Mouse (Mus musculus) urinary bladder, postnatal 14 days (tissue): ENCODE data around the gene Adcy1.

Experiments
- DNase-seq: peaks from one replicate; pipeline ENCODE4 v3.0.0; 2021; ENCODE audit warnings: low spot score

Gene Adcy1

DNA sequence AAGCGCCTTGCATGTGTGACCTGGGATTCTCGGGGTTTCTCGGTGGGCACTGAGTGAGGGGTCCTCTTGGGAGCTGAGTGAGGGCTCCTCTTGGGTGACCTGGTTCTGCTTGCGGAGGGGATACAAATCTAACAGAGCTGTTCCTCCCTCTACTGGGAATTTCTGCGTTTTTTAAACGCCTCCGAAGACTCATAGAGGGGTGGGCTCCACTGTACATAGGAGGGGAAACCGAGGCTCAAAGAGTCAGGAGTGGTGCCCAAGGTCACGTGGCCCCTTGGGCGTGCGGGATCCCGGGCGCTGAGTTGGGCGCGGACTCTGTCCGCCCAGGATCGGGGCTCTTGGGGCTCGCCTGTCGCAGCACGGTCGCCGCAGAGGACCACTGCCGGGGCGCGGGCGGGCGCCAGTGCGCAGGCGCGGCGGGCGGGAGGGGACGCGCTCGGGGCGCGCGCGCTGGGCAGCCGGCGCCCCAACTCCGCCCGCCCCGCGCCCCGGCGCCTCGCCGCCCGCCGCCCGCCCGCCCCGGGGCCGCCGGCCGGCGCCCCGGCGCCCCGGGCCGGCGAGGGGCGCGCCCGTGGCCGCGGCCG, at the start of gene Adcy1:
Gene Adcy1, plus strand, starts transcription at position 489 of the 584 bp plus-strand sequence.
- DNase-seq: no peak

DNA sequence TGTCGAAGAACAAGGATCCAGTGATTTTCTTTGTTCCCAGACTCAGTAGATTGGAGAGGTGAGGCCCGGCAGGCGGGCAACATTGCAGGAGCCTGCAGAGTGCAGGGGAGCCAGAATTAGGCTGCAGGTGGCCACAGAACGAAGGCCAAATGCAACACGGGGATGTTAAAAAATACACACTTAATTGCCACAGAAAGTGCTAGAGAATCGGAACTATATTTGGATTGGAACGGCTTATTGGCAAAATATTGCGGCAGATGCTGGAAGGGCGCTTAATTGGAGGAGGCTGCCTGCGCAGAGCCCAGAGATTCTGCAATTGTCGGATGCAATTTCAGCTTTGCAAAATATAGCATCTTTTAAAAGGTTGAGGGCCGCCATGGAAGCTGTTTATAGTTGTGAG, 46.4 kb upstream of the Adcy1 start:
- no peak for DNase-seq

- no peak for DNase-seq
Measured at GRCm38 (mm10) chr11:7018078-7018477, 45.2 kb upstream of the Adcy1 start.

DNA sequence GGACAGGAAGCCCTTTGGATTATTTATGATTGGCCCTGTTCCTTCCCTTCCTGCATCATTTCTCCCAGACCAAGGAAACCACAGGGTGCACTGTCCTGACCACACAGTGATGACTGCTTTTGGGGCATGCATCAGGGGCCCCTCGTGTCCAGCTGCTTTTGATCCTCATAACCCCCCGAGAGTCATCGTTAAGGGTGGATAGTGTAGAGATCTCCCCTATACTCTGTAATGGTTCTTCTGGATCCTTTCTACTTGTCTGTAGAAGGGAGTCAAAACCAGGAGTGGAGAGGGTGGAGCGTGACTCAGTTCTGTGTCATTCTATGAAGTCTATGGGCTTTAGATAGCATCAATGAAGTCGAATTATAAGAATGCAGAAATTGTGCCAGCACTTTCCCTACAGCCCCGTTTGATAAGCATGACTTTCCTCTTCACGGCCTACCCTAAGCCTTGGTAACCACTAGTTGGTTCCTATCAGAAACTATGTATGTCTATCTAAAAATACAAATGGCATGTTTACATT, 44.2 kb upstream of the Adcy1 start:
- no peak for DNase-seq

GRCm38 (mm10) chr11:7033063-7033462, 30.2 kb upstream of the Adcy1 start:
- DNase-seq: no peak

GRCm38 (mm10) chr11:7039722-7040121, 23.6 kb upstream of the Adcy1 start:
- no peak for DNase-seq

DNA sequence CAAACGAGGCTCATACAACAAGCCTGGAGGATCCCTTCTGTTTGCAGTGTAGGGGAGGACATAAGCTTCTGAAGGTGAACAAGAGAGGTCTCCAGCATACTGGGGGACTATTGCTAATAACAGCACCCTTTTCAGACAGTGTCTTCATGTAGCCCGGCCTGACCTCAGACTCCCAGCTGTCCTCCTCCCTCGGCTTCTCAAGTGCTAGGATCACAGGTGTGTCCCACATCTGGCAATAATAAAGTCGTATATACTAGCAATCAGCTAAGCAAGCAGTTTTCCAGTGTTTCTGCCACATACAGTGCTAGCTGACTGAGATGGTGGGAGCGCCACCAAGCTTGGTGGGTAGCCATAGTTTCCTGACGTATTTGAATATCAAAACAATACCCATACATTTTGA, 22.5 kb upstream of the Adcy1 start:
- no peak for DNase-seq

DNA sequence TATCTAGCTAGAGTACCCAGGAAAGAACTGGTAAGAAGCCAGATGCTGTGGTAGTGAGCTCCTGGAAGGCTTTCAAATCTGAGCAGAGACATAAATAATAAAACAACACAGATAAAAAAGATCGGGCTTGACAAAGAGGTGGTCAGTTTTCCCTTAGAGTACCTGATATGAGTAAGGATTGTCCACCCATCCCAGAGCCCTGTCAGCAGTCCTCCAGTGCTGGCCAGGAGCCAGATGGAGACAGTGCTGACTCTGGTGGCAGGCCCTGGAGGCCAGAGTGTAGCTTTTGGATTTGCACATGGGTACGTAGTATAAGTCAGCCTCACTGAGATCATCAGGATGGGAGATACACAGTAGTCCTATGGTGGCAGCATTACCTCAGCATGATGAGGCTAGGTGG, 16.1 kb upstream of the Adcy1 start:
- DNase-seq: no peak

DNA sequence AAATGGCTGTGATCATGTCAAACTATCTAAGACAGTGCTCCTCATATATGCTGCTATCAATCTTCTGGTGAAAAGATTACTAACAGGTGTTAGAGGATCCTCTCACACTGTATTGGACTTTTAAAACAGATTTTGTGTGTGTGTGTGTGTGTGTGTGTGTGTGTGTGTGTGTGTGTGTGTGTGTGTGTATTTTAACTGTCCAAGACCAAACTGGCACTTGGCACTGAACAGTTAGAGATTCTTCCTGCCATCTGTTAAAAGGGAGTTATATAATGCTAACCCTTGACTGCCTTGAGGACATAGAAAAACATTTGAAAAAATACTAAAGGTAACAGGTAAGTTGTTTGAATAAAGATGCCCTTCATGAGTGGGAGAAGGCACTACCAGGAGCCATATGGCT, 15.7 kb upstream of the Adcy1 start:
- no peak for DNase-seq

- no peak for DNase-seq
Measured at GRCm38 (mm10) chr11:7053710-7054109, 9.6 kb upstream of the Adcy1 start.

DNA sequence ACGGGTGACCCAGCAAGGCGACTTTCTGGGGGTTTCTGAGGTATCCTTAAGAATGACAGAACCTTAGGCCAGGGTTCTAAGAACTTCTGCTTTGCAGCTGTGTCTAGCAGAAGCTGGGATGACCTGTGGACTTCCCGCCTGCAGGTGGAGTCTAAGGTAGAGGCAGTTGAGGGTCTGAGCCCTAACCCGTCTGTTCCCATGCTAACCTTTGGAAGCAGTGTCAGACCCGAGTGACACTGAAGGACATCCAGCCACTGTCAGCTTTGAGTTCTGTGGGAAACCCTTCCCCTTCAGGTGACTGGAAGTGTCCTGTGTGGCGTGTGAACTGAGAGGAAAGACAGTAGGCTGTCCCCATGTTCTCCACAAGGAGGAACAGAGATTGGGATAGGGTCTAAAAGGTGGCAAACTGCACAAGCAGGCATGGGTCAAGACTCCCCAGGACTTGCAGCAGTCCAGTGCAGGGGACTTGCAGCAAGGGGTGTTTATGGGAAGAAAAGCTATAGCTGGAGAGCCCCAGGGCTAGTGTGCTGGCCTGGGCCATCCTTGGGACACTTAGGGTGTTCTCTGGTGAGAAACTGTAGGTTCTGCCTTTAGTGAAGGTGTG, 8.5 kb upstream of the Adcy1 start:
- no peak for DNase-seq

DNA sequence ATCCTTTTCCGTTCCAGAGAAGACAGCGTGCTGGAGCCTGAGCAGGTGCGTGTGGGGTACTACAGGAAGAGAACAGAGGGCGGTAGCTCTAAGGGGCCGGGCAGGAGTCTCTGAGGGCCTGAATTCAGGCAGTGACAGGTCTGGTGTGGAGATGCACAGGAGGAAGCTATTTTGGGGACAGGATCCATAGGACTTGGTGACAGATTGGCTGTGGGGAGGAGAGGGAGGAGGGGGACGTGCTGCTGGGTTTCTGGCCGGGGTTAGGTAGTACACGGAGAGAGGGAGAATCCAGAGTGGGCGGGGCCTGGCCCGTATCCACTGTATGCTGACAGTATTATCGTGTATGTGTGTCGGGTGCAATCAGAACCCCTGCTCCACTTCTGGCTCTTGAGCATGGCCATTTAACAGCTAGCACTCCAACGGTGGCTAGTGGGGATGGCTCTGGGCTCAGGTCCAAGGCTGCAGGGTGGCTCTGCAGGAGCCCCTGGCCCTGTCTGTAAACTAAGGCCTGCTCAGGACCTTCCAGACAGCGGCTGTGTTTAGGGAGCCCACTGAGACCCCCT, 7.8 kb upstream of the Adcy1 start:
- DNase-seq: no peak

- no peak for DNase-seq
Measured at GRCm38 (mm10) chr11:7056121-7056520, 7.2 kb upstream of the Adcy1 start.

DNA sequence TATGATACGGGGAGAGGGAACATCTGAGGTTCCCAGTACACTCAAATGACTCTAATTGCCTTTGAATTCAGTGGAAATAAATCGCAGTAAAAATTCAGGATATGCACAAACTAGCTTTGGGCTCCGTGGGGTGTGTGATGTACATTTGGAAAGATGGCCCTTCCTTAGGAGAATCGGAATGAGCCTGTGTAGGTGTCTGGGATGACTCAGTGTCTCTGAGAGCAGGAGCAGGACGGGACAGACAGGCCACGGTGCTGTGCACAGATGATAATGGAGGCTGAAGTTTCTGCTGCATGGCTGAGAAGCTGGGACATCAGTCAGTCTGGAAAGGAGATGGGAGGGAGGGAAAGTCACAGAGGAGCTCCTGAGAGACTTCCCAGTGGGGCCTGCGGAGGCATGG, 5.5 kb upstream of the Adcy1 start:
- DNase-seq: no peak

DNA sequence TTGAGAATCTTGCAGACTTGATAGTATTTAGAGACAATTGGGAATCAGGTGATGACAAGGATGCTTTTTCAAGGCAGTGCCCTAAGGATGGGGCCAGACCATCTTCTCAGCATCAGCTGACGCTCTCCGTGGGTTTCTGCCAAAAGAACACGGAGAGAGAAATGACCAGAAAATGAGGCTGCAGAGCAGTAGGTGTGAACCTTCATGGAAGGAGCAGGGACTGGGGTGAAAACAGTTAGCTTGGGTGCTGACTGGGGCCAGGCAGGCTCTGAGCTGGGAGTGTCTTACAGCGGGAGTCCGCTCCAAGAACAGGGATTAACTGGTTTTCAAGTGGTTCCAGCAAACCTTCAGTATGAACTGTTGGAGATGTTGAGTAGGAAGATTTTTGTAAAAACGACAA, 1.3 kb upstream of the Adcy1 start:
- DNase-seq: no peak

DNA sequence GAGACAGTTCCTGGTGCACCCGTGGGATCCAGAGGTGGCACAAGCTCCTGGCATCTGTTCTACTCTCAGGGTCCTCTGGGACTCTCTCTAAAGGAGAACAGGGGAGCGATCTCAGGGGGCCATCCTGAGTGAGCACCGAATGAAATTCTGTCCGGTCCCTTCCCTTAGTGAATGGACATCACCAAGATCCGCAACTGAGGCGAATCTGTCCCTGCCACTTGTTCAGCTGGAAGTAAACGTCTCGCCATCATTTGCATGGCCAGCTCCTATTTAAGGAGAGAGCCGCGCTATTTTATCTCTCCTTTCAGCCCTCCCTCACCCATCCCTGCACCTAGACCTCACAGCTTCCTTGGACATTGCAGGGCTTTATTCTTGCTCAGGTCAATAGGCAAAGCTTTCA, 723 bp upstream of the Adcy1 start:
- no peak for DNase-seq

DNA sequence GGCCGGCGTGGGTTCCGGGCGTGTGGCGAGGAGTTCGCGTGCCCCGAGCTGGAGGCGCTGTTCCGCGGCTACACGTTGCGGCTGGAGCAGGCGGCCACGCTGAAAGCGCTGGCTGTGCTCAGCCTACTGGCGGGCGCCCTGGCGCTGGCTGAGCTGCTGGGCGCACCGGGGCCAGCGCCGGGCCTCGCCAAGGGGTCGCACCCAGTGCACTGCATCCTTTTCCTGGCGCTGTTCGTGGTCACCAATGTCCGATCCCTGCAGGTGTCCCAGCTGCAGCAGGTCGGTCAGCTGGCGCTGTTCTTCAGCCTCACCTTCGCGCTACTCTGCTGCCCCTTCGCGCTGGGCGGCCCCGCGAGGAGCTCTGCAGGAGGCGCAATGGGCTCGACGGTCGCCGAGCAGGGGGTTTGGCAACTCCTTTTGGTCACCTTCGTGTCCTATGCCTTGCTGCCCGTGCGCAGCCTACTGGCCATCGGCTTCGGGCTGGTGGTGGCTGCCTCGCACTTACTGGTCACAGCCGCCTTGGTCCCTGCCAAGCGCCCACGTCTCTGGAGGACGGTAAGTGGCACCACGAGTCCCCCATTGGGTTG, 485 bp downstream of the Adcy1 start:
- no peak for DNase-seq

- no peak for DNase-seq
Measured at GRCm38 (mm10) chr11:7064484-7065185, 1.3 kb downstream of the Adcy1 start.

- no peak for DNase-seq
Measured at GRCm38 (mm10) chr11:7065388-7065787, 2.1 kb downstream of the Adcy1 start.

GRCm38 (mm10) chr11:7065876-7066275, 2.6 kb downstream of the Adcy1 start:
- no peak for DNase-seq

- no peak for DNase-seq
Measured at GRCm38 (mm10) chr11:7067263-7067662, 4.0 kb downstream of the Adcy1 start.

- DNase-seq: no peak
Measured at GRCm38 (mm10) chr11:7068479-7069235, 5.4 kb downstream of the Adcy1 start.
